Mouse (Mus musculus) spleen, adult 2 months (tissue): ENCODE results near the gene Acsbg1.

Experiments
- CTCF ChIP-seq: fragments of 200-500 bp; IDR thresholded peaks from 2 replicates; pipeline ENCODE4 v1.5.1; 2011; ENCODE audit warnings: mild to moderate bottlenecking, inconsistent platforms; ENCODE audit not compliant: insufficient read depth, insufficient read length, insufficient replicate concordance; ENCODE audit errors: extremely low read depth
- POLR2A ChIP-seq: fragments of 200-500 bp; IDR thresholded peaks from 2 replicates; pipeline ENCODE4 v1.6.1; 2011; ENCODE audit warnings: low read depth, low read length, inconsistent platforms

- TF ChIP-seq CTCF, result no peak
- TF ChIP-seq POLR2A, result no peak
These were observed 36.8 kb upstream of the Acsbg1 start, which contains the start of gene Dnaja4 for GRCm38 (mm10) chr9:54698318-54699086.
